Mouse (Mus musculus): ENCODE results near the gene Zfp579.

DNA sequence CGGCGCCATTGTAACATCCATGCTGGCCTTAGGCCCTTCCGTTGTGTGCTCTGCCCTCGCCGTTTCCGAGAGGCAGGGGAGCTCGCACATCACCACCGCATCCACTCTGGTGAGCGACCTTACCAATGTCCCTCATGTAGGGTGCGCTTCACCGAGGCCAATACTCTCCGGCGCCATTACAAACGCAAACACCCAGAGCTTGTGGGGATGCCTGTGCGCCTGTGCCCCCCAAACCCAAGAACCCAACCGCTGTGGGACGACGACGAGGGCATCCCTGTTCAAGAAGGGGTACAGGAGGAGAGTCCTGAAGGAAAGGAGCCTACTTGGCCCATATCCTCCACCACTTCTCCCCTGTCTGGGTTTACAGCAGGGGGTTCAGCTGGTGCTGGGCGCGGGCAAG is 22.0 kb upstream of the Zfp579 start:
- no peak for TF ChIP-seq TAL1 (IDR thresholded peaks at IDR 0.05; ENCODE audit: low read length)
- no peak for TF ChIP-seq GATA1 (IDR thresholded peaks at IDR 0.05; ENCODE audit: low read length)

Measured in erythroblast, embryonic 14.5 days (primary cell).